Mouse (Mus musculus): ENCODE measurements around the gene Med11. TPM values are rescaled to one million over a fixed set of nuclear protein-coding genes. Genes with fewer than 3 reads are reported as not detected.
A peak's percentile ranks its signal among the peaks of the same experiment; 100 is the strongest.
"Not testable (repeated sequence)": the region's sequence is repeated elsewhere in the genome, so short reads cannot be mapped to it uniquely, and the experiment has no call there.

The Med11 gene
- polyA plus RNA-seq, 1 experiment from 2014 or later: 45.8 TPM

GRCm38 (mm10) chr11:70463970-70464369, 12.3 kb downstream of the Med11 start:
- Histone ChIP-seq H3K36me3 (replicated peaks; ENCODE audit: control insufficient read depth, insufficient read depth) (no peaks in the 10 kb centered on the region), H3K9me3 (ENCODE audit: control insufficient read depth, low read length) (no peaks in the 10 kb centered on the region), H3K27ac (no peak overlapping the region), H3K4me3 (replicated peaks; ENCODE audit: low read length) (no peak overlapping the region), H3K4me1 (replicated peaks; ENCODE audit: control insufficient read depth, insufficient read depth, low read length) (peaks cover 4% of the 10 kb centered on the region; the same call in 1 of the 2 replicates), H3K9ac (no peak overlapping the region), H3K27me3 (ENCODE audit: control insufficient read depth, insufficient read depth, low read length) (peaks cover 49% of the 10 kb centered on the region), H3K4me2 (replicated peaks) (no peak overlapping the region)
- ATAC-seq (ENCODE audit: low FRiP score): no peak
- DNase-seq (ENCODE audit: low spot score): no peak
- 87% methylated on average over 5 of the region's 5 CpGs for WGBS

DNA sequence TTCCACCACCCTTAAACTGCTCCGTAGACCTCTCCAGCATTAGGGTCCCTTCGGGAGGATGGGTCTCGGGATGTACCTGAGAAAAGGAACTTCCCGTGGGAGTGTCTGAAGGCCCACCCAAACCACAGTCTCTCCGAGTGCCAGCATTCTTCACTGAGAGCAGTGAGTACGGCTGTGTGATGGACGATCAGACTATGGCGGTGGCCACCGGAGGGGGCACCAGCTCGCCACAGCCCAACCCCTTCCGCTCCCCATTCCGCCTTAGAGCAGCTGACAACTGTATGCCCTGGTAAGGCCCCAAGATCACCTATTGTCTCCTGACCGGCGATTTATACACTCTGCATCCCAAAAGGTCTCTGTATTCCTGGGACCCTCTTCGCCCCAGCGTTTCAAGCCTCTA, 13.5 kb downstream of the Med11 start:
- Histone ChIP-seq H3K4me2 (replicated peaks) (peak overlapping the region; percentile 43), H3K4me1 (replicated peaks; ENCODE audit: control insufficient read depth, insufficient read depth, low read length) (0 out of 2 replicates have a peak, but pooled peaks cover 4% of the 10 kb centered on the region), H3K36me3 (replicated peaks; ENCODE audit: control insufficient read depth, insufficient read depth) (no peaks in the 10 kb centered on the region), H3K4me3 (replicated peaks; ENCODE audit: low read length) (no peak overlapping the region), H3K9ac (peak overlapping the region; percentile 26; the same call in 1 of the 2 replicates), H3K27me3 (ENCODE audit: control insufficient read depth, insufficient read depth, low read length) (peaks cover 37% of the 10 kb centered on the region), H3K27ac (no peak overlapping the region), H3K9me3 (ENCODE audit: control insufficient read depth, low read length) (no peaks in the 10 kb centered on the region)
- DNase-seq (ENCODE audit: low spot score): no peak
- no peak for ATAC-seq (ENCODE audit: low FRiP score)
- WGBS: 28% methylated on average over 16 of the region's 16 CpGs

- WGBS: 14% methylated on average over 23 of the region's 23 CpGs
- Histone ChIP-seq H3K9ac (peak overlapping the region; percentile 26; the same call in 1 of the 2 replicates), H3K36me3 (replicated peaks; ENCODE audit: control insufficient read depth, insufficient read depth) (no peaks in the 10 kb centered on the region), H3K4me2 (replicated peaks) (peak overlapping the region; percentile 43), H3K4me3 (replicated peaks; ENCODE audit: low read length) (no peak overlapping the region), H3K27me3 (ENCODE audit: control insufficient read depth, insufficient read depth, low read length) (peaks cover 30% of the 10 kb centered on the region), H3K27ac (no peak overlapping the region), H3K9me3 (ENCODE audit: control insufficient read depth, low read length) (no peaks in the 10 kb centered on the region), H3K4me1 (replicated peaks; ENCODE audit: control insufficient read depth, insufficient read depth, low read length) (0 out of 2 replicates have a peak, but pooled peaks cover 4% of the 10 kb centered on the region)
- ATAC-seq (ENCODE audit: low FRiP score): no peak
- no peak for DNase-seq (ENCODE audit: low spot score)
Measured at GRCm38 (mm10) chr11:70465824-70466223, 14.1 kb downstream of the Med11 start.

- H3K9me3 ChIP-seq (ENCODE audit: control insufficient read depth, low read length): no peaks in the 10 kb centered on the region
- no peaks in the 10 kb centered on the region for H3K36me3 ChIP-seq (replicated peaks; ENCODE audit: control insufficient read depth, insufficient read depth)
- H3K4me2 ChIP-seq (replicated peaks): no peak overlapping the region
- DNase-seq (ENCODE audit: low spot score) (no peak), ATAC-seq (ENCODE audit: low FRiP score) (no peak)
- peaks cover 21% of the 10 kb centered on the region for H3K27me3 ChIP-seq (ENCODE audit: control insufficient read depth, insufficient read depth, low read length)
- H3K9ac ChIP-seq: no peak overlapping the region
- 0 out of 2 replicates have a peak, but pooled peaks cover 4% of the 10 kb centered on the region for H3K4me1 ChIP-seq (replicated peaks; ENCODE audit: control insufficient read depth, insufficient read depth, low read length)
- 91% methylated on average over 5 of the region's 5 CpGs for WGBS
- H3K27ac ChIP-seq: no peak overlapping the region
- no peak overlapping the region for H3K4me3 ChIP-seq (replicated peaks; ENCODE audit: low read length)
Measured at GRCm38 (mm10) chr11:70467902-70468619, 16.3 kb downstream of the Med11 start.

DNA sequence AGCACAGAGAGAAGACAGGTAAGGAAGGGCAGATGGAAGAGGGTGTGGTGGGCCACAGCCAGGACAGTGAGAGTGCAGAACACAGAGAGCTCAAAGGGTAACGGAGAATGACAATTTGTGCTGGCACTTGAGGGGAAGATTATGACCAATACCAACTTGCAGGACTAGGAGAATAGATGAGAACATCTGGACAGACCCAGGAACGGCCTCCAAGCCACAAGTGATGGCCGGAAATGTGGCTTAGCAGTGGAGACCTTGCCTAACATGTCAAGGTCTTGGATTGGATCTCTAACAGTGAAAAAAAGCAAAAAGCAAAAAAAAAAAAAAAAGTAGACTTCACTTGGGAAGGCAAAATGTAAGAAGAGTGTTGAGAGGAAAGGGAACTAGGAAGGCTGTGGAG, 18.0 kb downstream of the Med11 start:
- Histone ChIP-seq H3K4me1 (replicated peaks; ENCODE audit: control insufficient read depth, insufficient read depth, low read length) (0 out of 2 replicates have a peak, but pooled peaks cover 4% of the 10 kb centered on the region), H3K27ac (no peak overlapping the region), H3K4me2 (replicated peaks) (no peak overlapping the region), H3K27me3 (ENCODE audit: control insufficient read depth, insufficient read depth, low read length) (peaks cover 11% of the 10 kb centered on the region), H3K9ac (no peak overlapping the region), H3K4me3 (replicated peaks; ENCODE audit: low read length) (no peak overlapping the region), H3K36me3 (replicated peaks; ENCODE audit: control insufficient read depth, insufficient read depth) (no peaks in the 10 kb centered on the region), H3K9me3 (ENCODE audit: control insufficient read depth, low read length) (no peaks in the 10 kb centered on the region)
- 89% methylated on average over 3 of the region's 3 CpGs for WGBS
- ATAC-seq (ENCODE audit: low FRiP score) (no peak), DNase-seq (ENCODE audit: low spot score) (no peak)

- Histone ChIP-seq H3K27me3 (ENCODE audit: control insufficient read depth, insufficient read depth, low read length) (no peaks in the 10 kb centered on the region), H3K27ac (no peak overlapping the region), H3K4me1 (replicated peaks; ENCODE audit: control insufficient read depth, insufficient read depth, low read length) (no peaks in the 10 kb centered on the region), H3K4me3 (replicated peaks; ENCODE audit: low read length) (no peak overlapping the region), H3K4me2 (replicated peaks) (no peak overlapping the region), H3K36me3 (replicated peaks; ENCODE audit: control insufficient read depth, insufficient read depth) (no peaks in the 10 kb centered on the region), H3K9ac (no peak overlapping the region), H3K9me3 (ENCODE audit: control insufficient read depth, low read length) (no peaks in the 10 kb centered on the region)
- ATAC-seq (ENCODE audit: low FRiP score) (no peak), DNase-seq (ENCODE audit: low spot score) (no peak)
Measured at GRCm38 (mm10) chr11:70472716-70473115, 21.0 kb downstream of the Med11 start.

GRCm38 (mm10) chr11:70473291-70473690, 21.6 kb downstream of the Med11 start:
- ATAC-seq (ENCODE audit: low FRiP score); H3K4me2 ChIP-seq (replicated peaks); H3K9ac ChIP-seq; H3K4me3 ChIP-seq (replicated peaks; ENCODE audit: low read length); H3K27ac ChIP-seq; H3K36me3 ChIP-seq (replicated peaks; ENCODE audit: control insufficient read depth, insufficient read depth); H3K4me1 ChIP-seq (replicated peaks; ENCODE audit: control insufficient read depth, insufficient read depth, low read length); H3K9me3 ChIP-seq (ENCODE audit: control insufficient read depth, low read length); DNase-seq (ENCODE audit: low spot score); H3K27me3 ChIP-seq (ENCODE audit: control insufficient read depth, insufficient read depth, low read length): not testable (repeated sequence)
- 93% methylated on average over 5 of the region's 5 CpGs for WGBS

GRCm38 (mm10) chr11:70474872-70475534, 23.3 kb downstream of the Med11 start:
- WGBS: 83% methylated on average over 12 of the region's 12 CpGs

GRCm38 (mm10) chr11:70485498-70485897, 33.8 kb downstream of the Med11 start:
- H3K9ac ChIP-seq: no peak overlapping the region
- H3K4me3 ChIP-seq (replicated peaks; ENCODE audit: low read length): no peak overlapping the region
- H3K27ac ChIP-seq: no peak overlapping the region
- WGBS: 57% methylated on average over 2 of the region's 2 CpGs
- H3K4me1 ChIP-seq (replicated peaks; ENCODE audit: control insufficient read depth, insufficient read depth, low read length): no peaks in the 10 kb centered on the region
- no peaks in the 10 kb centered on the region for H3K36me3 ChIP-seq (replicated peaks; ENCODE audit: control insufficient read depth, insufficient read depth)
- no peaks in the 10 kb centered on the region for H3K9me3 ChIP-seq (ENCODE audit: control insufficient read depth, low read length)
- ATAC-seq (ENCODE audit: low FRiP score) (no peak), DNase-seq (ENCODE audit: low spot score) (no peak)
- H3K27me3 ChIP-seq (ENCODE audit: control insufficient read depth, insufficient read depth, low read length): no peaks in the 10 kb centered on the region
- H3K4me2 ChIP-seq (replicated peaks): no peak overlapping the region

More at GRCm38 (mm10) chr11:70474872-70475534, 23.3 kb downstream of the Med11 start:
- H3K4me3 ChIP-seq (replicated peaks; ENCODE audit: low read length): no peak overlapping the region
- no peak overlapping the region for H3K9ac ChIP-seq
- H3K4me2 ChIP-seq (replicated peaks): no peak overlapping the region
- no peaks in the 10 kb centered on the region for H3K27me3 ChIP-seq (ENCODE audit: control insufficient read depth, insufficient read depth, low read length)
- no peaks in the 10 kb centered on the region for H3K36me3 ChIP-seq (replicated peaks; ENCODE audit: control insufficient read depth, insufficient read depth)
- ATAC-seq (ENCODE audit: low FRiP score) (no peak), DNase-seq (ENCODE audit: low spot score) (no peak)
- no peak overlapping the region for H3K27ac ChIP-seq
- no peaks in the 10 kb centered on the region for H3K9me3 ChIP-seq (ENCODE audit: control insufficient read depth, low read length)
- H3K4me1 ChIP-seq (replicated peaks; ENCODE audit: control insufficient read depth, insufficient read depth, low read length): no peaks in the 10 kb centered on the region

Data from hindbrain, embryonic 14.5 days (tissue).